Comparison of ENCODE assay signal across 8 mouse cellular contexts in genomic region chr13:85629506-85630175, GRCm38 (mm10).
DNase-seq lines count a peak whose midpoint lies in the region; ATAC-seq and TF ChIP-seq lines count a peak whose summit lies in the region.
"Had no signal": no experiment of that assay in that cellular context is flagged by ENCODE, and none has a peak within 500 bp of the region (broad histone marks: within the 10 kb centered on the region; RNA-seq: fewer than 3 reads in every experiment).

No protein-coding gene starts in this region.

- no peak overlapping the region for H3K9ac ChIP-seq in hindbrain, postnatal 0 days (replicated peaks; ENCODE audit: low read length)
- H3K9ac ChIP-seq in hindbrain, embryonic 14.5 days = no peak overlapping the region
- H3K9ac ChIP-seq: embryonic facial prominence, embryonic 13.5 days had no signal

- no peak for TF ChIP-seq POLR2A in bone marrow macrophage, adult 2 months (IDR thresholded peaks at IDR 0.05; ENCODE audit: borderline replicate concordance, low read depth, low read length)

- no peaks in the 10 kb centered on the region for H3K4me1 ChIP-seq in hindbrain, postnatal 0 days (ENCODE audit: insufficient read depth, low read length)
- H3K4me1 ChIP-seq in hindbrain, embryonic 14.5 days (replicated peaks; ENCODE audit: control insufficient read depth, insufficient read depth, low read length) = no peaks in the 10 kb centered on the region
- peaks cover 7% of the 10 kb centered on the region for H3K4me1 ChIP-seq in bone marrow macrophage, adult 2 months (ENCODE audit: control insufficient read depth, insufficient read depth, low read length)
- H3K4me1 ChIP-seq: embryonic facial prominence, embryonic 13.5 days had no signal

- intact Hi-C loops in heart, postnatal 36 days (cut with DNase I) = no loop called here

- no peak for TF ChIP-seq CTCF in hindbrain, postnatal 0 days (IDR thresholded peaks at IDR 0.05; ENCODE audit: low read depth)
- no peak for TF ChIP-seq CTCF in bone marrow macrophage, adult 2 months (IDR thresholded peaks at IDR 0.05; ENCODE audit: low read depth, low read length)

- no peak overlapping the region for H3K27ac ChIP-seq in hindbrain, postnatal 0 days
- H3K27ac ChIP-seq in hindbrain, embryonic 14.5 days = no peak overlapping the region
- H3K27ac ChIP-seq in bone marrow macrophage, adult 2 months (ENCODE audit: insufficient read depth, low read depth, low read length) = peak overlapping the region; percentile 13; the same call in 1 of the 2 replicates
- H3K27ac ChIP-seq: embryonic facial prominence, embryonic 13.5 days had no signal

- no peaks in the 10 kb centered on the region for H3K36me3 ChIP-seq in hindbrain, postnatal 0 days (ENCODE audit: insufficient read depth, low read length)
- H3K36me3 ChIP-seq in hindbrain, embryonic 14.5 days (replicated peaks; ENCODE audit: control insufficient read depth, insufficient read depth) = no peaks in the 10 kb centered on the region
- H3K36me3 ChIP-seq: embryonic facial prominence, embryonic 13.5 days had no signal

- no peak overlapping the region for H3K4me2 ChIP-seq in hindbrain, postnatal 0 days (ENCODE audit: low read depth, low read length)
- no peak overlapping the region for H3K4me2 ChIP-seq in hindbrain, embryonic 14.5 days (replicated peaks)
- H3K4me2 ChIP-seq: embryonic facial prominence, embryonic 13.5 days had no signal

- H3K27me3 ChIP-seq in hindbrain, postnatal 0 days (ENCODE audit: insufficient read depth, low read length) = no peaks in the 10 kb centered on the region
- H3K27me3 ChIP-seq in hindbrain, embryonic 14.5 days (ENCODE audit: control insufficient read depth, insufficient read depth, low read length) = no peaks in the 10 kb centered on the region
- H3K27me3 ChIP-seq: embryonic facial prominence, embryonic 13.5 days had no signal

- no peak for ATAC-seq in hindbrain, postnatal 0 days
- no peak for ATAC-seq in hindbrain, embryonic 14.5 days (ENCODE audit: low FRiP score)

- WGBS in hindbrain, postnatal 0 days = 70% methylated on average over 4 of the region's 4 CpGs
- WGBS in hindbrain, embryonic 14.5 days = 69% methylated on average over 4 of the region's 4 CpGs

- H3K4me3 ChIP-seq in hindbrain, postnatal 0 days (ENCODE audit: low read length) = no peak overlapping the region
- H3K4me3 ChIP-seq in hindbrain, embryonic 14.5 days (replicated peaks; ENCODE audit: low read length) = no peak overlapping the region
- H3K4me3 ChIP-seq in bone marrow macrophage, adult 2 months (ENCODE audit: insufficient read depth, low read length) = no peak overlapping the region
- H3K4me3 ChIP-seq: embryonic facial prominence, embryonic 13.5 days had no signal

- H3K9me3 ChIP-seq in hindbrain, postnatal 0 days (ENCODE audit: low read length) = 0 out of 2 replicates have a peak, but pooled peaks cover 3% of the 10 kb centered on the region
- 0 out of 2 replicates have a peak, but pooled peaks cover 5% of the 10 kb centered on the region for H3K9me3 ChIP-seq in hindbrain, embryonic 14.5 days (ENCODE audit: control insufficient read depth, low read length)

- peak; percentile 34 for DNase-seq in hindbrain, postnatal 0 days (ENCODE audit: low spot score)
- DNase-seq in hindbrain, embryonic 14.5 days (ENCODE audit: low spot score) = no peak
- peak; percentile 3 to 4 for DNase-seq in heart, postnatal 36 days
- peak; percentile 36 for DNase-seq in lung, postnatal 36 days
- DNase-seq in thymus, adult 18-20 months = no peak
- no peak for DNase-seq in T-cell, adult 2 months (ENCODE audit: low spot score)

Comparison
In these comparisons a context has a peak if more than half of its experiments do, and no peak if none do; other contexts are left out.
1. DNase-seq: peak in hindbrain, postnatal 0 days (single experiment), heart, postnatal 36 days (2 of 2) and lung, postnatal 36 days (single experiment); none in hindbrain, embryonic 14.5 days (single experiment), thymus, adult 18-20 months (0 of 2) and T-cell, adult 2 months (single experiment).